Mouse (Mus musculus): ENCODE data around the gene Nprl3. TPM values are rescaled to one million over a fixed set of nuclear protein-coding genes. Genes with fewer than 3 reads are reported as not detected.

Gene Nprl3
- polyA plus RNA-seq, 1 experiment from 2014 or later: 33.6 TPM

DNA sequence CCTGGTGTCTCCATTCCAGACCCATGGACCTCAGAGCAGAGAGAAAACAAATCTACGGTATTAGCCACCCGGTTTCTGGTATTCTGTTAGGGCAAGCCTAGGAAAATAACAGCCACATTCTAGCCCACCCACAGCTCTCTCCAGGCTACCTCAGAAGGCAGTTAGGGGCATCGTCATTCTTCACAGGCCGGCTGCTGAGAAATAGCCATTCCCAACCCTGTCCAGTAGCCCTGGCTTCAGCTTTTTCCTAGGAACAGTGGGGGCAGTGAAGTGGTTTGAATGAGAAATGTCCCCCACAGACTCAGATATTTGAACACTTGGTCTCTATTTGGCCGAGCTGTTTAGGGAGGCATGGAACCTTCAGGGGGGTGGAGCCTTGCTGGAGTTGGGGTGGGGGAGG lies 78.1 kb downstream of the Nprl3 start:
- Histone ChIP-seq H3K4me1 (ENCODE audit: insufficient read depth, low read depth, low read length) (no peaks in the 10 kb centered on the region), H3K4me2 (replicated peaks; ENCODE audit: low read depth, low read length) (no peak overlapping the region), H3K4me3 (ENCODE audit: low read depth, low read length) (no peak overlapping the region), H3K27me3 (replicated peaks; ENCODE audit: insufficient read depth, low read length) (no peaks in the 10 kb centered on the region), H3K9ac (replicated peaks; ENCODE audit: low read depth) (no peak overlapping the region), H3K36me3 (ENCODE audit: insufficient read depth, low read length) (no peaks in the 10 kb centered on the region), H3K27ac (ENCODE audit: low read length) (no peak overlapping the region), H3K9me3 (ENCODE audit: low read length) (no peaks in the 10 kb centered on the region)
- no peak for DNase-seq (ENCODE audit: low spot score)
- no peak for TF ChIP-seq CTCF (IDR thresholded peaks at IDR 0.05)
- no peak for TF ChIP-seq EP300 (IDR thresholded peaks at IDR 0.05)
- no peak for ATAC-seq
- WGBS: 68% methylated on average over 5 of the region's 5 CpGs

DNA sequence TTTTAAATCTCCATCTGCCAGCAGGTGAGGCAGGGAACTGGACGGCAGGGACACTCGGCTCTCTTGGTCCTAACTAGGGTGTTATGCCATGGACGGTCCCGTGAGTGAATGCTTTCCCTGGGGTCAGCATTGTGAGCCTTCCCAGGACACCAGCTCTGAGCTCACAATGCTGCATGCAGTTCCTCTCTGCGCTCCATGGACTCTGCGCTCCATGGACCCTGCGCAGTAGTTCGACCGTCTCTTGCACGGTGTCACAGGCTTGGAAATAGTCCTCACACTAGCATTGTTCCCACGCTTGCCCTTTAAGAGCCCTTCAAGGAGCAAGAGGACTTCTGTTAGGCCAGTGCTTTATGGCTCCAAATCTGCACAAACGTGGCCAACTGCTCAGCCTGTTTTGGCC lies 78.6 kb downstream of the Nprl3 start:
- H3K36me3 ChIP-seq (ENCODE audit: insufficient read depth, low read length): no peaks in the 10 kb centered on the region
- 79% methylated on average over 12 of the region's 12 CpGs for WGBS
- no peak overlapping the region for H3K27ac ChIP-seq (ENCODE audit: low read length)
- no peak for DNase-seq (ENCODE audit: low spot score)
- H3K9ac ChIP-seq (replicated peaks; ENCODE audit: low read depth): no peak overlapping the region
- H3K9me3 ChIP-seq (ENCODE audit: low read length): no peaks in the 10 kb centered on the region
- TF ChIP-seq EP300 (IDR thresholded peaks at IDR 0.05) (no peak), CTCF (IDR thresholded peaks at IDR 0.05) (no peak)
- no peak overlapping the region for H3K4me3 ChIP-seq (ENCODE audit: low read depth, low read length)
- no peaks in the 10 kb centered on the region for H3K27me3 ChIP-seq (replicated peaks; ENCODE audit: insufficient read depth, low read length)
- no peaks in the 10 kb centered on the region for H3K4me1 ChIP-seq (ENCODE audit: insufficient read depth, low read depth, low read length)
- no peak for ATAC-seq
- H3K4me2 ChIP-seq (replicated peaks; ENCODE audit: low read depth, low read length): no peak overlapping the region

DNA sequence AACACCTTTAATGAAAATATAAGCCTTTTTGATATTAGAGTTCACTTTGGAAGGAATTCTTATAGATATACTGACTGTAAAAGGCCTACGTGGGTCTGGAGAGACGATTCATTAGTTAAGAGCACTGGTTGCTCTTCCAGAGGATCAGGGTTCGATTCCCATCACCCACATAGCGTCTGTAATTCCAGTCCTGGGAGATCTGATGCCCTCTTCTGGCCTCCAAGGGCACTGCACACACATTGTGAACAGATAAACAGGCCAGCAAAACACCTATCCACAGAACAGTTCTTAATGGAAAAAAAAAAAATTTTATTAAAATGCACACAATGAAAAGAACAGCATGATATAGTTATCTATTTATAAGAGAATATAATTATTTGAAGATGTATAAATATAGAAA lies 80.3 kb downstream of the Nprl3 start:
- WGBS: 84% methylated on average over 4 of the region's 4 CpGs
- Histone ChIP-seq H3K9ac (replicated peaks; ENCODE audit: low read depth) (no peak overlapping the region), H3K36me3 (ENCODE audit: insufficient read depth, low read length) (no peaks in the 10 kb centered on the region), H3K27me3 (replicated peaks; ENCODE audit: insufficient read depth, low read length) (no peaks in the 10 kb centered on the region), H3K4me1 (ENCODE audit: insufficient read depth, low read depth, low read length) (no peaks in the 10 kb centered on the region), H3K4me2 (replicated peaks; ENCODE audit: low read depth, low read length) (no peak overlapping the region), H3K4me3 (ENCODE audit: low read depth, low read length) (no peak overlapping the region), H3K27ac (ENCODE audit: low read length) (no peak overlapping the region), H3K9me3 (ENCODE audit: low read length) (no peaks in the 10 kb centered on the region)
- peak; percentile 30 for TF ChIP-seq CTCF (IDR thresholded peaks at IDR 0.05)
- no peak for TF ChIP-seq EP300 (IDR thresholded peaks at IDR 0.05)
- ATAC-seq (no peak), DNase-seq (ENCODE audit: low spot score) (no peak)

DNA sequence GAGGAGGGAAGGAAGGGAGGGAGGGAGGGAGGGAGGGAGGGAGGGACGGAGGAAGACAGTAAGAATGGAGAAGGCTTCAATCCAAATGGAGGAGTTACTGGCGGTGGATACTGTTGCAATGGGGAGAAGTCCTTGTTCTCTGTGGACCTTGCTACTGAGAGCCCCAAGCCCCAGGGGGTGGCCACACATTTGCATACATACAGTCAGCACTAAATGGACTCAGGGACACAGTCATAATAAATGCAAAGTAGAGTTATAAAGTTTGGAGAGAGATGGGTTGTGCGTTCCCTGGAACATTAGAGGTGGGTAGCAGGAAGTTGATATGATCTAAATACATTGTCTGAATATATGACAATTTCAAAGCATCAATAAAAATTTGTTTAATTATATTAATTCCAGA lies 81.5 kb downstream of the Nprl3 start:
- Histone ChIP-seq H3K4me3 (ENCODE audit: low read depth, low read length) (no peak overlapping the region), H3K27me3 (replicated peaks; ENCODE audit: insufficient read depth, low read length) (no peaks in the 10 kb centered on the region), H3K27ac (ENCODE audit: low read length) (no peak overlapping the region), H3K4me2 (replicated peaks; ENCODE audit: low read depth, low read length) (no peak overlapping the region), H3K9ac (replicated peaks; ENCODE audit: low read depth) (no peak overlapping the region), H3K4me1 (ENCODE audit: insufficient read depth, low read depth, low read length) (no peaks in the 10 kb centered on the region), H3K36me3 (ENCODE audit: insufficient read depth, low read length) (no peaks in the 10 kb centered on the region), H3K9me3 (ENCODE audit: low read length) (no peaks in the 10 kb centered on the region)
- no peak for ATAC-seq
- TF ChIP-seq CTCF (IDR thresholded peaks at IDR 0.05) (no peak), EP300 (IDR thresholded peaks at IDR 0.05) (no peak)
- WGBS: 67% methylated on average over 3 of the region's 3 CpGs
- no peak for DNase-seq (ENCODE audit: low spot score)

DNA sequence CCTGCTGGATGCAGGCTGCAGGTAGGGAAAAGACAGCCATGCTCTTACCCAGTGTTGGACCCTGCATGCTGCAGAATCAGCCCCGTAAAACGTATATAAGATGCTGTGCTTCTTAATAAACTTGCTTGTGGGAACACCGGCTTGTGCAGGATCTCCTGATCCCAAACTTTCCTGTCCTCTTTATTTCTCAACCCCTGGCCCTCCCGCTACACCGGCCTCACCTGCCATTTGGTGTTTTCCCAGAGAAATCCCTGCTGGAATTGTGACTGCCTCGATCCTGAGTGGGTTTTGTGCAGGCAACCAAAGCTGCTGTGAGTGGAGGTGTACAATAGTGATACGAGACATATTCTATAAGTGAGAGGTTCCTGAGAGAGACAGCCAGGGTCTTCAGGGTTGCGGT lies 83.0 kb downstream of the Nprl3 start:
- Histone ChIP-seq H3K9me3 (ENCODE audit: low read length) (no peaks in the 10 kb centered on the region), H3K4me1 (ENCODE audit: insufficient read depth, low read depth, low read length) (no peaks in the 10 kb centered on the region), H3K4me2 (replicated peaks; ENCODE audit: low read depth, low read length) (no peak overlapping the region), H3K36me3 (ENCODE audit: insufficient read depth, low read length) (no peaks in the 10 kb centered on the region), H3K4me3 (ENCODE audit: low read depth, low read length) (no peak overlapping the region), H3K9ac (replicated peaks; ENCODE audit: low read depth) (no peak overlapping the region), H3K27ac (ENCODE audit: low read length) (no peak overlapping the region), H3K27me3 (replicated peaks; ENCODE audit: insufficient read depth, low read length) (no peaks in the 10 kb centered on the region)
- no peak for DNase-seq (ENCODE audit: low spot score)
- TF ChIP-seq CTCF (IDR thresholded peaks at IDR 0.05) (no peak), EP300 (IDR thresholded peaks at IDR 0.05) (no peak)
- WGBS: 84% methylated on average over 8 of the region's 8 CpGs
- no peak for ATAC-seq

DNA sequence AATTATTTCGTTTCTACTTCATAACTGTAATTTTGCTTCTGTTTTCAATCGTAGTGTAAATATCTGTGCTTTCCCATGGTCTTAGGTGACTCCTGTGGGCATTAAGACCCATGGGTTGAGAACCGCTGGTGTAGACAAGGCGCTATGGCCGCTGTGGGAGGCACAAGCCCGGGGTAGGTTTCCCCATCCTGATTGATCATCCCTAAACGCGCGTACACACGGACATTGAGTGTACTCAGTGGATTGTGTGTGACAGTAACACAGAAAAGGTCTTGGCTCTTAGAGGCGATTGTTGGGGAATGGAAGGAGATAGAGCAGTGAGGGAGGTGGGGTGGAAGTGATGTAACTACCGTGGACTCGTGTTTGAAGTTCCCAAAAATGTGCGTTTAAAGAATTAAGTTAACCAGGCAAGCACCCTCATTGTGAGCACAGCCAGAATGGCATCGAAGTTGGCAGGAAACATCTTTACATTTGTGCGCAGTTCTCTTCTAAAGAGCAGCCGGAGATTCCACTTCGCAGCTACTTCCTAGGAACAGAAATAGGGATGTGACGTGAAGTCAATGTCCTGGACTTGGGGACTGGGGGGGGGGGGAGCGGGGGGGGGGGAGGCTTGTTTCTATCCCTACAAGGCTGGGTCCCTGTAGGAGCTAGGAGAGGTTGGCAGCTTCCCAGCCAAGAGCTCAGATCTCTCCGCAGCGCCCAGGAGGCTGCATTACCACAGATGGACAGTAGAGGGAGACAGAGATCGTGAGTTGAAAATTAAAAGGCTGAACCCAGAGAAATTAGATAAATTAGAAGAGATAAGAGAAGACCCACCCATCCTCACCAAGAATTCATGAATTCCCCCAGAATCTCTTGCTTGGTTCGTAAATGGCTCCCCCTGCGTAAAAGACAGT lies 85.3 kb downstream of the Nprl3 start:
- Histone ChIP-seq H3K4me3 (ENCODE audit: low read depth, low read length) (no peak overlapping the region), H3K27ac (ENCODE audit: low read length) (no peak overlapping the region), H3K27me3 (replicated peaks; ENCODE audit: insufficient read depth, low read length) (no peaks in the 10 kb centered on the region), H3K4me1 (ENCODE audit: insufficient read depth, low read depth, low read length) (no peaks in the 10 kb centered on the region), H3K4me2 (replicated peaks; ENCODE audit: low read depth, low read length) (no peak overlapping the region), H3K9me3 (ENCODE audit: low read length) (no peaks in the 10 kb centered on the region), H3K36me3 (ENCODE audit: insufficient read depth, low read length) (no peaks in the 10 kb centered on the region), H3K9ac (replicated peaks; ENCODE audit: low read depth) (no peak overlapping the region)
- ATAC-seq: peak; percentile 40; the same call in 1 of the 2 replicates
- peak; percentile 87 for DNase-seq (ENCODE audit: low spot score)
- WGBS: 41% methylated on average over 23 of the region's 25 CpGs
- no peak for TF ChIP-seq EP300 (IDR thresholded peaks at IDR 0.05)
- peak; percentile 91 for TF ChIP-seq CTCF (IDR thresholded peaks at IDR 0.05)
